Mouse (Mus musculus): ENCODE measurements at regions not wholly inside any gene's neighbourhood (a gene's known extent, or its start where the extent isn't known, plus 50 kb on each side); places are given as distances from the start of the nearest gene placed in this dataset.

- no peak for TF ChIP-seq EP300 (IDR thresholded peaks at IDR 0.05; ENCODE audit: insufficient read depth, low read depth, low read length)
- no peak for TF ChIP-seq CTCF (IDR thresholded peaks at IDR 0.05; ENCODE audit: low read depth, low read length)
Measured at GRCm38 (mm10) chr2:167864672-167865071, 67.2 kb upstream of the Ptpn1 start.
